Mouse (Mus musculus): ENCODE data around the gene Crygc. TPM values are rescaled to one million over a fixed set of nuclear protein-coding genes. Genes with fewer than 3 reads are reported as not detected.

The Crygc gene
- not detected for total RNA-seq (2022)

- DNase-seq (ENCODE audit: low spot score), result no peak
Observed at GRCm38 (mm10) chr1:65073589-65073988, at the start of gene Crygc. Crygc (minus strand) TSS chr1:65073689.

GRCm38 (mm10) chr1:65122574-65123372 is 49.3 kb upstream of the Crygc start, which contains the start of gene D630023F18Rik:
D630023F18Rik (minus strand) TSS chr1:65123214.
- no peak for DNase-seq (ENCODE audit: low spot score)

- no peak for DNase-seq (ENCODE audit: low spot score)
Observed at GRCm38 (mm10) chr1:65119438-65119837, 45.9 kb upstream of the Crygc start, which contains the start of gene Gm28845. Gm28845 (minus strand) TSS chr1:65119558.

GRCm38 (mm10) chr1:65118150-65118913 is 44.8 kb upstream of the Crygc start:
- DNase-seq (ENCODE audit: low spot score), result no peak

GRCm38 (mm10) chr1:65113536-65114172 is 40.2 kb upstream of the Crygc start:
- no peak for DNase-seq (ENCODE audit: low spot score)

GRCm38 (mm10) chr1:65112807-65113196 is 39.3 kb upstream of the Crygc start:
- no peak for DNase-seq (ENCODE audit: low spot score)

GRCm38 (mm10) chr1:65112031-65112806 is 38.7 kb upstream of the Crygc start:
- peak; percentile 75 for DNase-seq (ENCODE audit: low spot score)

- DNase-seq (ENCODE audit: low spot score), result no peak
Observed at GRCm38 (mm10) chr1:65109756-65110435, 36.4 kb upstream of the Crygc start.

GRCm38 (mm10) chr1:65109196-65109595 is 35.7 kb upstream of the Crygc start:
- no peak for DNase-seq (ENCODE audit: low spot score)

GRCm38 (mm10) chr1:65107654-65108279 is 34.3 kb upstream of the Crygc start:
- no peak for DNase-seq (ENCODE audit: low spot score)

- DNase-seq (ENCODE audit: low spot score), result no peak
Observed at GRCm38 (mm10) chr1:65103273-65103672, 29.8 kb upstream of the Crygc start, which contains the start of gene Cryga. Cryga (minus strand) TSS chr1:65103373.

- DNase-seq (ENCODE audit: low spot score), result no peak
Observed at GRCm38 (mm10) chr1:65096953-65097352, 23.5 kb upstream of the Crygc start.

- no peak for DNase-seq (ENCODE audit: low spot score)
Observed at GRCm38 (mm10) chr1:65091566-65091965, 18.1 kb upstream of the Crygc start.

GRCm38 (mm10) chr1:65090370-65090769 is 16.9 kb upstream of the Crygc start:
- DNase-seq (ENCODE audit: low spot score), result peak; percentile 13

- no peak for DNase-seq (ENCODE audit: low spot score)
Observed at GRCm38 (mm10) chr1:65088567-65089356, 15.3 kb upstream of the Crygc start.

- no peak for DNase-seq (ENCODE audit: low spot score)
Observed at GRCm38 (mm10) chr1:65082188-65082587, 8.7 kb upstream of the Crygc start, which contains the start of gene Crygb. Crygb (minus strand) TSS chr1:65082288.

- no peak for DNase-seq (ENCODE audit: low spot score)
Observed at GRCm38 (mm10) chr1:65075607-65076006, 2.1 kb upstream of the Crygc start.

- DNase-seq (ENCODE audit: low spot score), result no peak
Observed at GRCm38 (mm10) chr1:65067842-65068241, 5.6 kb downstream of the Crygc start.

- no peak for DNase-seq (ENCODE audit: low spot score)
Observed at GRCm38 (mm10) chr1:65064201-65064600, 9.3 kb downstream of the Crygc start.
